Mouse (Mus musculus): Measurements from ENCODE around the gene Btbd3. TPM values are rescaled to one million over a fixed set of nuclear protein-coding genes. Genes with fewer than 3 reads are reported as not detected.
"Not testable (repeated sequence)": the region's sequence is repeated elsewhere in the genome, so short reads cannot be mapped to it uniquely, and the experiment has no call there.

Gene Btbd3
- total RNA-seq, 4 experiments from 2014 or later: 18.9 to 23.2 (median 21.9) TPM

DNA sequence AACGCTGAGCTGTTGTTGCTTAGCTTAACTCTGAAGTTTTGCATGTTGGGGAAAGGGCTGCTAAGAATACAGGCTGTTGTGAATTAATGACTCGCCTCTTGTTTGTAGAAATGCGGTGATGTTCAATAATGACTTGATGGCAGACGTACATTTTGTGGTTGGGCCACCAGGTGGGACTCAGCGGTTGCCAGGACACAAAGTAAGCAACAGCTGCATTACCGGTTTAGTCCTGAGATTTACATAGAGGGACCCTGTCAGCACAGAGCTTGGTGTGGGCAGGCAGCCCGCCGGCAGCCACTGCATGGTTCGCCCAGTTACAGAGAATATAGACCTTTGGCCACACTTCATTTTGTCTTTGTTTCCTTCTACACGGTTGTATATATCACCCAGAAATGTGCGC lies 23.3 kb downstream of the Btbd3 start:
- no peak for DNase-seq

DNA sequence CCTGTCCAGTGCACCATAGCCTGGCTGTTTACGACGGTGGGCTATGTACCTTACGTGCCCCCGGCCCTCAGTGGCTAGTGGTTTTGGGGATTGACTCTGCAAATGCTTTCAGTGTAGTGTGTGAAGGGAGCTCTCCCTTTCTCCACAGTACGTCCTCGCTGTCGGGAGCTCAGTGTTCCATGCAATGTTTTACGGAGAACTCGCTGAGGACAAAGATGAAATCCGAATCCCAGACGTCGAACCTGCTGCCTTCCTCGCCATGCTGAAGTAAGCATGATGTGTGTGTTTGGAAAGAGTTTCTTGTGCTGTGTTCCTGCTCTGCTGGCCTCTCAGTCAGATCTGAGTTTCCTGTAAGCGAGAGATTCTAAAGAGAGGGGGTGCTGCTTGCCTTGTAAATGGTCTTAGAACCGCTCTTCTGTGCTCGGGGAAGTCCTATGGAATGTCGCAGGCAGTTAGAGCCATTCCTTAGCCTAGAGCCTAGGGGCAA lies 23.9 kb downstream of the Btbd3 start:
- no peak for DNase-seq

- DNase-seq: no peak
Measured at GRCm38 (mm10) chr2:138281550-138282201, 25.3 kb downstream of the Btbd3 start.

DNA sequence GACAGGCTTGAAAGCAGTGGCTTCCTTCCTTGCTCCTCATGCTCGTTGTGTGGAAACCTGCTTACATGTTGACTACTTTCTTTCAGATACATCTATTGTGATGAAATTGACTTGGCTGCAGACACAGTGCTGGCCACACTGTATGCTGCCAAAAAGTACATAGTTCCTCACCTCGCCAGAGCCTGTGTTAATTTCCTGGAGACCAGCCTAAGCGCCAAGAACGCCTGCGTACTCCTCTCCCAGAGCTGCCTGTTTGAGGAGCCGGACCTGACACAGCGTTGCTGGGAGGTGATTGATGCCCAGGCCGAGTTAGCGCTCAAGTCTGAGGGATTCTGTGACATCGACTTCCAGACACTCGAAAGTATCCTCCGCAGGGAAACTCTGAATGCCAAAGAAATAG lies 27.0 kb downstream of the Btbd3 start:
- no peak for DNase-seq

GRCm38 (mm10) chr2:138283856-138284255 lies 27.5 kb downstream of the Btbd3 start:
- DNase-seq: no peak

DNA sequence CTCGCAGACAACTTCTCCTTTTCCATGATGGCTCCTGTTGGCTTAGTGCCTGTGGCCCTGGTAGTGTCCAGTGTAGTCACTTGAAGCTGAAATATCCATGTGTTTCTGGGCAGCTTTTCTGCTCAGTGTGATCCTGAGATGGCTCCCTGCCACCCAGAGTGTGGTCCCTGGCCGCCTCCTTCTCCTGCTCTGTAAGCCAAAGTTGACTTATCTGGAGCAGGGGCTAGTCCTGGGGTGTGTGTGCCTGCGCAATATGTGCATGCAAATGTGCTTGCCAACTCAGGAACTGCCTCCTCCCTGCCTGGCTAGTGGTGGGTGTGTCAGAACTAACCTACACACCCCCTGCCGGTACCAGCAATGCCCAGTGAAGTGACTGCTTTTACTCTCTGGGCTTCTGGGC lies 29.4 kb downstream of the Btbd3 start:
- DNase-seq: no peak

DNA sequence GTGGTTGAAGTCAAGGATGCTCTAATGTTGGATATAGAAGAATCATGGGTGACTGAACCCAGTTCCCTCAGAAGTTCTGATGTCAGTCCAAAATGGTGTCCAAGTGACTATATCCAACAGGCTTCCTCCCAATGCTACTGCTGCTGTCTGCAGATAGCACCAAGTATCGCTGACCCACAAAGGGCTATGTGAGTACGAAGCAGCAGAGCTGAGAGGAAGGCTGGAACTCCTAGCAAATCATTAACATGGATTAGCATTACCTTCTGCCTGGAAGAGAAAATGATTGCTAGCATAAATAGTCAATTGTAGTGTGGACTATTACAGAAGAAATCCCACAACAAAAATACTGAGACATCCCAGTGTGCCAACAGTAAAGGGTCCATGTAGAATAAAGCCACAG lies 33.8 kb downstream of the Btbd3 start:
- no peak for DNase-seq

- no peak for DNase-seq
Measured at GRCm38 (mm10) chr2:138294286-138294685, 37.9 kb downstream of the Btbd3 start.

GRCm38 (mm10) chr2:138306236-138306635 lies 49.9 kb downstream of the Btbd3 start:
- DNase-seq: no peak

DNA sequence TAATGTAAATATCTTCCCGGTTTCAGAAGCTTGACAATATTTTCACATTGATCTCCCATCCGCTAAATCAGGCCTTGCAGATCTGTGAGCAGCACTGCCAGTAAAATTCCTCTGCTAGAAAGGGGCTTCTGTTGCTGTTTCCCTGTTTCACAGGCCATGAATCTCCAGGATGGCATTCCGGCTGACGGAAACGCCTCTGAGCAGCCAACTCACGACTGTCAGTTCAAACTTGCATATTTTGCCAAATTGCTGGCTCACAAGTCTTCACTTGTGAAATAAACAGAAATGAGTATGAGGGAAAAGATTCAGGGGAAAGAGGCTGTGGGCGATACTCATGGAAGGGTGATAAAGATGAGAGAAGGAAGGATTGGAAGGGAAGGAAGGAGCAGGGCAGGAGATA lies 59.3 kb downstream of the Btbd3 start:
- no peak for DNase-seq

- no peak for DNase-seq
Measured at GRCm38 (mm10) chr2:138320408-138320807, 64.0 kb downstream of the Btbd3 start.

GRCm38 (mm10) chr2:138321041-138321481 lies 64.7 kb downstream of the Btbd3 start:
- no peak for DNase-seq

GRCm38 (mm10) chr2:138322270-138323114 lies 66.1 kb downstream of the Btbd3 start:
- DNase-seq: no peak

DNA sequence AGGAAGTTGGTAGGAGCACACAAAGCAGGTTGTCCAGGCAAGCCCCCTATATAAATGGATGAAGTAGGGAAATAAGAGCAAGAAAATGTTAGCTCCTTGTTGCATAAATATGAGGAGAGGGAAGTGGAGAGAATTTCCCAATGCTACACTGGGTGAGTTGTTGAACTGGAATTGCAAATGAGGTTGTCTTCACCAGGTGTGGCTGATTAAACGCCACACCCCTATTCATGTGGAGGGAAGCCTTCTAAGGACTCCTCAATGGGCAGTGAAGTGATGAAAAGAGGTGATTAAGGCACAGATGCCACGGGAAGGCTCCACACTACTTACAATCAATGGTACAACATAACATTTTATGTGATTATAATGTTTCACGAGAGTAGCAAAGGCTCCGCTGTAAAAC lies 70.0 kb downstream of the Btbd3 start:
- DNase-seq: no peak

- not testable (repeated sequence) for DNase-seq
Measured at GRCm38 (mm10) chr2:138334198-138334597, 77.8 kb downstream of the Btbd3 start.

- DNase-seq: no peak
Measured at GRCm38 (mm10) chr2:138337886-138338494, 81.6 kb downstream of the Btbd3 start.

DNA sequence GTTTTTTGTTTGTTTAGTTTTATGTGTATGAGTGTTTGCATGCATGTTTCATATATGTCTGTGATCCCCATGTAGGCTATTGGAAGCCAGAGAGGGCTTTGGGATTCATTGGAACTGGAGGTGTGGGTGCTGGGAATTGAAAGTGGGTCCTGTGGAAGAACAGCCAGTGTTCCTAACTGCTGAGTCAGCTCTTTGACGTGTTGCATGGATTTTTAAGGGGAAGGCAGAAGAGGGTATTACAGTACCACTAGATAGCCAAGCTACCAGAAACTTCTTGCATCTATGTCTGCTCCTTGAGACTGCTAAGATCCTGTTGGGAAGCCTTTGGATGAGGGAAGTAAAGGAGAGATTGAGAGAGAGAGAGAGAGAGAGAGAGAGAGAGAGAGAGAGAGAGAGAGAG lies 82.2 kb downstream of the Btbd3 start:
- DNase-seq: no peak

GRCm38 (mm10) chr2:138355366-138355765 lies 99.0 kb downstream of the Btbd3 start:
- no peak for DNase-seq

GRCm38 (mm10) chr2:138362474-138362873 lies 106.1 kb downstream of the Btbd3 start:
- no peak for DNase-seq

DNA sequence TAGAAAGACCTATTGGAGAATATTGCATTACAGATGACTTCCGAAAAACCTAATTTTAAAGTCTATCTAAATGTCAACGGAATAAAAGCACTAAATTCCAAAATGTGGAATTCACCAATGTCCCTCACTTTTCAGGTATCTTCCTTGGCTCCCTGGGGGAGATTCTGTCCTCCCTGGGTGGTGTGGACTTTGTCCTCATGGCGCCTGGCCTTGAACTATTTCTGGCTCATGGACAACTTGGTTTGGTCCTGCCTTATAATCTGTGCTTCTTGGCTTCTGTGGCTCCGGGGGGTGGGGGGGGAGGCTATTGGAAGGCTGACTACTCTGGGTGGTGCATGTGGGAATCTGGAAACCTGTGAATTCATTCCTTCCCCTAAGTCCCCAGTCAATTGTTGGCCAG lies 109.0 kb downstream of the Btbd3 start:
- no peak for DNase-seq

DNA sequence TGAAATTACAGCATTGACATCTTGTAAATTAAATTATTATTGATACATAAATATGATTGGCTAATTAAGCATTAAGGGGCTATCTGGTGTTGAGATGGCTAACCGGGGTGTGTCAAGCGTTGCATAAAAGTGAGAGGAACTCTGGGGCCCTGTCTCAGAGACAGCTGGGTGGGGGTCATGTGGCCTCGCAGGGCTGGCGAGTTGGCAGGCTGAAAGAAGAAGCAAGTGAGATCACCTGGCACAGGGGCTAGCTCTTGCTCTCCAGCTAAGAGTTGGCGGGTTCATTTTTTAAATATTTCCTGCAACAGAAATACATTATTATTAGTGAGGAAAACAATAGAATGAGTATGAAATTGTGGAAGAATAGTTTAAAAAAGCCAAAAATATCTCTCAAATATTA lies 118.2 kb downstream of the Btbd3 start:
- DNase-seq: no peak

DNA sequence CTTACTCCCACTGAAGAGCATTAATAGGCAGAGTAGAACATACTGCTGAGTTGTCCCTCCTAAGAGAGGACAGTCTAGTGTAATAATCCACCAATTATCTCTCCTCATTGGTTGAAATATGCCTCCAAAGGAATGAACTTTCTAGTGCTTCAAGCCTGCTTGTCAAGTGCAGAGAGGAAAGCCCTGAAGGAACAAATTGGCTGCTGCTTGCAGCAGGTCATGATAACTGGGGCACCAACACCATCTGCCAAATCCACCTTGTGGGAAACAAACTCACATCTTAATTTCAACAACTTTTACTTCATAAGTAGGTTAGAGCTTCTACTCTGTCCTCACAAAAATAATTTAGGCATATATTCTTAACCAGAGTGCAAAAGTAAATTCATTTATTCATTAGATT lies 122.5 kb downstream of the Btbd3 start:
- DNase-seq: no peak

- DNase-seq: no peak
Measured at GRCm38 (mm10) chr2:138384762-138385161, 128.4 kb downstream of the Btbd3 start.

All from adrenal gland, adult 8-10 months (tissue).